Mouse (Mus musculus) liver, adult (tissue): ENCODE measurements around the gene Mgat5.
A peak's percentile ranks its signal among the peaks of the same experiment; 100 is the strongest.

Experiments
- GATA4 ChIP-seq: IDR thresholded peaks from 2 replicates; pipeline ENCODE4 v1.6.1; 2014; ENCODE audit warnings: mild to moderate bottlenecking, low read length; ENCODE audit not compliant: insufficient replicate concordance

The Mgat5 gene

DNA sequence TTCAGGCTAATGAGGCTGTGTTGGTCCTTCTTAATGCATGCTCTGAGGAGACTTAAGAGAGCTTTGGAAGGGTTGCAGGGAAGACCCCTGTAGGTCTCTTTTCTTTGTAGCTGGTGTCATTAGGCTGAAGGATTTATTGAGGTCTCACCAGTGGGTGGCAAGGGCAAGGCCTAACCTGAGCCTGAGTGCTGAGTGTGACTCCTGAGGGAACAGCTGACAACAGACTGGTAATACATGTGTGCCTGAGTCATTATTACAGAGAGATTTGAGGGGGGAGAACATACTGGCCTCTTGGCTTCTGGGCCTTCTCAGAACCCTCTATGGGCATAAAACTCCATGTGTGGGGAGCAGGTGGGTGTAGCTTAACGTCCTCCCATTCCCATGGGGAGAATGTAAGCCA, 8.0 kb downstream of the Mgat5 start:
- no peak for TF ChIP-seq GATA4

DNA sequence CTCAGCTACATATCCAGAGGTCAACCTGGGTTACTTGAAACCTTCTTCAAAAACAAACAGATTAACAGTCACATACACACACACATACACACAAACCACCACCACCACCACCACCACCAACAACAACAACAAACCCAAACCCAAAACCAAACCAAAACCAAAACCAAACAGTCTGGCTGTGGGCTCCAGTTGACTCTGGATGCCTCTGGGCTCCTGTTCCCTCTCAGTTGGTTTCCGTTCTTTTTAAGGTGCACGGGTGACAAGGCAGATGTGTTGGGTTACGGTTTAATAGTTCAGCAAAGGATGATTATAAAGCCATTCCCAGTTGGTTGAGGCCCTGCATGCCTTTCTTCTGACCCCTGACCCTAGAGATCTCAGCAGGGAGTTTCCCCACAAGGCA, 8.6 kb downstream of the Mgat5 start:
- TF ChIP-seq GATA4, result no peak

DNA sequence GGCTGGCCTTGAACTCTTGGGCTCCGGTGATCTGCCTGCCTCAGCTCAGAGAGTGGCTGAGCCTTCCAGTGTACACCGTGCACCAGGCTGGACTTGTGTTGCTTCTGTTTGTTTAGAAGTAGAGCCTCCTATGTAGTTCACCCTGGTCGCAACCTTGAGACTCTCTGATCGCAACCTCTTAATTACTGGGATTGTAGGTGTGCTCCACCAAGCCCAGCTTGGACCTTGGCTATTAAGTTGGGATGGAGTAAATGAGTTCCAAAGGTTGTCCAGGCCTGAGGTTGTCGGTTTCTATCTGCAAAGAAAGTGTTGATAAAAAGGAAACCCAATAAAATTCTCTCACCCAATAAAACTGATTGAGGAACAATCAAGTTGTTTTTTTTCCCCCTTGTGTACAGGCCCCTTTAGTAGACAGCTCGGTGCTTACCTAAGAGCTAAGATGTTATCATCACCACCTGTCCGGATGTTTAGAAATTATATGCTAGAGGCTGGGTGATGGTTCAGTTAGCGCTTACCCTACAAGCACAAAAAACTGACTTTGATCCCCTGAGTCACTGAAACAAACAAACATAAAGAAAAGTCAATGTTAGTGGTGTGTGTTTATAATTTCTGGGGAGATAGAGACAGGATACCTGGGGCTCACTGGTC, 9.9 kb downstream of the Mgat5 start:
- no peak for TF ChIP-seq GATA4

DNA sequence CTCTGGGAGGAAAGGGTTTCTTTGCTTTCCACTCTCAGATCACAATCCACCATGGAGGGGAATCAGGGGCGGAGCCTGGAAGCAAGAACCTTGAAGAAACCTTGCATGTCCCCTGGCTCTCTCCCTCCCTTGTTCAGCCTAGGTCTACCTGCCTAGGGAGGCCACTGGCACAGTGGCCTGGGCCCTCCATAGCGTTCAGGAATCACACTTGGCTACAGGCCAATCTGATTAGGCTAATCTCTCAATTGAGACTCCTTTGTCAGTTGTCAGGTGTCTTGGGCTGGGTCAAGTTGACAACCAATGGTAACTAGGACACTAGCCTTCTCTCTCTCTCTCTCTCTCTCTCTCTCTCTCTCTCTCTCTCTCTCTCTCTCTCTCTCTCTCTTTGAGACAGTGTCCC, 12.2 kb downstream of the Mgat5 start:
- TF ChIP-seq GATA4, result no peak

DNA sequence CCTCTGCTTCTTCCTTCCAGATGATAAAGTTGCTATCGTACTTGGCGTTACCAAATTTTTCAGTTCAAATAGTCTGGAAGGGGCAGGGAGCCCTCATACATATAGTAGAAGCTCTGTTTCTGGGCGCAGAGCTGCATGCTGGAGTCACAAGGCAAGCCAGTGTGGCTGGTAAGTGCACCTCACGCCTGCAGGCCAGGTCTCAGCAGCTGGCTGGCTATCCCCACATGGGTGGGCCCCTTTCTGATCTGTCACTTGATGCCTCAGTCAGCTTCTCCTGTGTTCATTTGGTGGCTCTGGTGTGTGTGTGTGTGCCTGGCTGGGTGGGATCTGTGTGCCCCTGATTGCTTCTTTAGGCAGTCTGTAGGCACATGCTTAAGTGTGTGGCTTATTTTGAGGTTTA, 12.8 kb downstream of the Mgat5 start:
- no peak for TF ChIP-seq GATA4

DNA sequence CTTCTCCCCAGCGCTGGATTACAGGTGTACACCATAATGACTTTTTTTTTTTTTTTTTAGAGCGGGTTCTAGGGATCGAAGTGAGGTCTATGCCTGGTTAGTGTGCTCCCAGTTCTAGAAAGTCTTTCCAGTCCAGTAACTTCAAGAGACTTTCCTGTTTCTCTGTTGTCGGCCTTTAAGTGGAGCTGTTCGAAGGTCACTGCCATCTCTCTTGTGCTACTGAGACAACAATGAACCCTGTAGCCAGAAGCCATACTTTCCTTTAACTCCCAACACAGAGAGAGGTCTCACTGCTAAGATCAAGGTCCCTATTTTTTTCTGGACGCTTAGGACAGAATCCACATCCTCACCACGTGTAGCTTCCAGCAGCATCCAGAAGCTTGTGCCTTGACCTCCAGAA, 13.4 kb downstream of the Mgat5 start:
- TF ChIP-seq GATA4, result no peak

DNA sequence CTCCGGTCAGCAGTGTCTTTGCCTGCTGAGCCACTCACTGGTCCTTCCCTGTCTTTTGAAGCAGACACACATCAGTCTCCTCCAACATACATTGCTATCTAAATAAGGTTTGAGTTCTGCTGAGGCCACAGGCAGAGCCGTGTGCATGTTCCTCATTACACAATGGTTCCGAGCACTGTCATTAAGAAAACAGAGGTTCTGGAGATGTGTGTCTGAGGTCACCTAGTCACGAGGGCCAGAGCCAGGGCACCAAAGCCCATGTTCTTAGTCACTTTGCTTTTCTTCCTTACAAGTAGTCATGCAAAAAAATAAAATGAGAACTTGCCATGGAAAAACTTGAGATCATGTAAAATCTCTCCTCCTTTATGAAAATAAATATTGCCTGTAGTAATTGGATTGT, 14.3 kb downstream of the Mgat5 start:
- no peak for TF ChIP-seq GATA4

DNA sequence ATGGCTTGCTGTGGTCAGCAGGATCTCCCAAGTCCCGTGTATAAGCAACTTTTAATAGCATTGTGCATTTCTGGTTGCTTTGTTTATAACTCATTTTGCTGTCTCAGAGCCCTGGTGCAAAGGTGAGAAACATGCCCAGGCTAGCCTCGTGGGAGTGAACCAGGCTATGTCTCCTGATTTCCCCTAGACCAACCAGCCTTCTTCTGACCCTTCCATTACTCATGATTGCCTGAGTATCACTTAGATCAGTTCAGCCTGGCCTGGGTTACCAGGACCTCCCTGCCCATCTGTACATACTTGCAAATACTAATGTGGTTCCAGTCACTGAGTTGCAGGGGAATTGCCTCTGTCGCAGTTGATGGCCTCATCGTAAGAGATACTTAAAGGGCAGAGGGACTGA, 14.8 kb downstream of the Mgat5 start:
- no peak for TF ChIP-seq GATA4

DNA sequence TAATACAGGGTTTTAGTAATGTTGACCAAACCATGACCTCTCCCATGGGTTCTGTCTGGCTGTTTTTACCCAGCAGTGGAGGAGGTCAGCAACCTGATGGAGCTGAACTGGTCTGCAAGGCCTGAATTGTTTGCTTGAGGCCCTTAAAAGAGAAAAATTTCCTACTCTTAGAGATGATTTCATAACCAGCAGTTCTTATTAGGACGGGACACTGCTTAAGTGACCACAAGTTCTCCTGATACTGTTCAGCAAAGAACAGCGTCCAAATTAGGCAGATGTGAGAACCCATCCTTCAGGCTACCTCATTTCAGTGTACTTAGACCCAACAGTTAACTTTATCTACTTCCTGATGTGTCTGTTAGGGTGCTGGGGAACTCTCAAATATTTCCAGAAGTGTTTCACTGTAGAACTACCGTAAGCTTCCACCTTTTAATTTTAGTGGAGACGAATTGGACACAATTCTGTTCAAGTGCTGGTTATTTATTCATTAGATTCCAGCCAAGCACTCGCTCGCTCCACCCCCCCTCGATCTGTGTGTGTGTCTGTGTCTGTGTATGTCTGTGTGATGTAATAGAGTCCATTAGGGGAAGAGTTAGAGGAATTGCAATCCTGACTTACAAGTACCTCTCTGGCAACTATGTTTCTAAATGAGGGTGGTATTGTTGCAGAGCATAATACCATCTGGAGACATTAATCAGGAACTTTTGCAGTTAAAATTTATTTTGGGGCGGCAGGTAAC, 17.4 kb downstream of the Mgat5 start:
- TF ChIP-seq GATA4, result no peak

DNA sequence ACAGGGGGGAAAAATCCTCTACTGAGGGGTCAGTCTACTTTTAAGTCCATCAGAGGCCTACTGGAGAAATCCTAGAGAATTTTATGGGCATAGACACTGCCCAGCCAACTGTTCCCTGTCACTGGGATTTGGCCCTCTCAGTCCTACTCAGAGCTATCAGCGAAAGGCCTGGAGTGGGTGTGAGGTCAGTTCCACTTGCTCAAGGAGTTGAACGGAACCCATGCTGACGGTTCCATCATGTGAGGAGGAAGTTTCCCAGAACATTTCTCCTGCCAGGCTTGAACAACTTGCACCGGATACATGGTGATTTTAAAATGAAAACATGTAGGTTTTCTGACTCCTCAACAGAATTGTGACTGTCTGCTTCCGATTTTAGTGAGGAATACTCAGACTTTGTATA, 20.2 kb downstream of the Mgat5 start:
- TF ChIP-seq GATA4, result no peak

DNA sequence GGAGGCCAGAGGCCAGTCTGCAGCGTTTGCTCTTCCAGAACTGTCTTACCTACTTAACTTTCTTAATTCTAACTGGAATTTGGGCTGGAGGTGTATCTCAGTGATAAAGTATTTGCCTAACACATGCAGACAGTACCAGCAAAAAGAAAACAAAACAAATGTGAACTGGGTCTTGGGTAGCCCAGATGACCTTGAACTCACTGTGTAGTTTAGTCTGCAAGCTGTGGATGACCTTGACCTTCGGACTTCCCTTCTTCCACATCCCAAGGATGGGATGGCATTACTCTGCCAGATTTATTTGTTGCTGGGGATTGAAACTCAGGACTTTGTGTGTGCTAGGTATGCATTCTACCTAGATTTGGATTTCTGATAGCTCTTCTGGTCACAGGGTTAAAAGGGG, 24.2 kb downstream of the Mgat5 start:
- TF ChIP-seq GATA4, result no peak

DNA sequence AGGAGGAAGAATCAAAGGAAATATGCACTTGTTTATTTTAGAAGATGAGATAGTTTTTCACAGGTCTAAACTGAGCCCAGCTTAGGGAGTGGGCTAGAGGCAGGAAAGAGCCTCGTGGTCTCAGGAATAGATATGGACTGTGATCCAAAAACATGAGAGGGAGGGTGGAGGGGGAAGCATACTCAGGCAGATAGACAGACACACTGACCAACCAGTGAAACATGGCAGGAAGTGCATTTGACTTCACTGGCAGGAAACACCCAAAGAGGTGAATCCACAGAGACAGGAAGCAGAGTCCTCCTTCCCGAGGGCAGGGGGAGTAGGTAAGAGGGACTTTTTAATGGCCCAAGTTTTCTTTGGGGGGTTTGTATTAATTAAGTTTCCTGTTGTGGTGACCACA, 25.7 kb downstream of the Mgat5 start:
- TF ChIP-seq GATA4, result no peak

DNA sequence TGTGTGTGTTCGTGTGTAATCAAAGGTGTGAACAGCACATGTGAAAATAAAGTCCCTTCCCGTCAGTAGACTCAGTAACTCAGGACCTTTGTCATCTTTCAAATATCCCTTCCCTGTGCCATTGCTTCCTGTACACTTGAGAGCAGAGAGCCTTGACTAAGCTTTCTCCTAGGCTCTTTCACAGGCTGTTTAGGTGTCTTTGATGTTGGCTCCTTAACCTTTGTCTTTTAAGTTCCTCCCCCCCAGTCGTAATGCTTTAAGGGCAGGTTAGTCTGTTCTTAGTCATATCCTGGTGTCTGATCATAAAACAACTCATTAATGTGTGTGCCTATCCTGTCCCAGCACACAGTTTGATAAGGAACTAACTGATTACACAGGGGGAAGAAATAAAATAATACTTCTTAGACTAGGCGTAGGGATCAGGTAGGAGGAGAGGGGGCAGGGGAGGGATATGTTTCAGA, 28.4 kb downstream of the Mgat5 start:
- TF ChIP-seq GATA4, result no peak

DNA sequence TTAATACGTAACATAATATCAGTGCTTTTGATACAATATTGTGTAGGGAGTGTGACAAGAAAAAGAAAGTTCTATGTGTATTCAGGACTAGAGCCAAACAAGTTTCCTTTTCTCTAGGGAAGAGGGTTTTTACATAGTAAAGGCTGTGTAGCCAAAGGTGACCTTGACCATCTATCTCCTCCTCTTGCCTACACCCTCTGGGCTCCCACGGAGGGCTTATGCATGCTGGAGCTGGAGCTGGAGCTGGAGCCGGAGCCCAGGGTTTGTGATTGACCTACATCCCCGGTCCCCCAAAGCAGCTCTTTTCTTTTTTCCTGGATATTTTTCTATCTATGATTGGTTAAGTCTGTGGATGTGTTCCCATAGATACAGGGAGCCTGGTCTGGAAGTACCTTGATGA, 30.3 kb downstream of the Mgat5 start:
- TF ChIP-seq GATA4, result no peak

DNA sequence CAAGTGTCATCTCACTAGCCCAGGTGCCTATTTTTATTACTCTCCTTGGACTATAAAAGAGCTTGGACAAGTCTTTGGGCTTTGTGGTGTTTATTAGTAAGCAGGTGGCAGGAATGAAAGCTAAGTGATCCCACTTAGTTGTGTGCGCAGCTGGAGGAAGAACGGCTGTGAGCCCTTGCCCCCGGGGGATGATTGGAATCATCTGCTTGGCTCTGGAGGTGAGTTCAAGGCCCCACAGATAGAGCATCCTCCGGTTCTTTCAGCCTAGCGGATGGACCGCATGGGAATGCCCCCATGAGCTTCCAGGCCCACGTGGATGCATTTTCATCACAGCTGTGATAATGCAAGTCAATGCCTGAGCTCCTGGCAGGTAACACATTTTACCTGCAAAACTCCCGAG, 31.6 kb downstream of the Mgat5 start:
- TF ChIP-seq GATA4, result no peak

DNA sequence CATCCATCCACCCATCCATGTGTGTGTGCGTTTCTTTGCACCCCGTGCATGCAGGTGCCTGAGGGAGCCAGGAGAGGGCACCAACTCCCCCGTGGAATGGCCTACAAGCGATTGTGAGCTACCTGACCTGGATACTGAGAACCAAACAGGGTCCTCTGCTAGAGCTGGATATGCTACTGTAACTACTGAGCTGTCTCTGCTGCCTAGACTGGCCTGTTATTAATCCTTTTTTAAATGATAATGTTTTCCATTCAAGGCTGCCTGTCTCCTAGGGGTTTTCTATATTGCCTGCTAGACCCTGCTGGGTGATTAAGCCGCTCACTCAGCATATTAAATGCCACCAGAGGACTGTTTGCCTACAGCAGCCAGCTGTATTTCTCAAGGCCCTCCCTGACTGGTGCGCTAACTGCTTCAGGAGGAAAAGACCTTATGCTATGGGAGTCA, 34.1 kb downstream of the Mgat5 start:
- TF ChIP-seq GATA4, result no peak

DNA sequence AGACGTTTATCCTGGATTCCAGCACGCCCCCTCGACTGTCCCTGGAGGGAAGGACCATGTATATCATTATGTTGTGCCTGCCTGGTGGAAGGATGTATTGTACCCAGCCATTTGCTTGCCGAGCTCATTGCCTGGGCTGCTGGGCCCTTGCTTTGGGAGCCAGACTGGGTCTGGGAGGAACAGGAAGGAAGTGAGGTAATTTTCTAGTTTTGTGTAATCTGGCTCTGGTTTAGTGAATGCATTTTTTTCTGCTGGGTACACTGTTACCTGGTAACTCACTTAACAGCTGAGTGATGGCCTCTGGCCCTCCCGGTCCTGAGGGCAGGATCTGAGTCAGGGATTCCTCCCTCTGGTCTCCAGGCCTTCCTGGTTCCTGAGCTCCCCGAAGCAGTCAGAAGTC, 35.1 kb downstream of the Mgat5 start:
- peak; percentile 9; the same call in 1 of the 2 replicates for TF ChIP-seq GATA4
